Mouse (Mus musculus): ENCODE measurements around the gene Ttc39a. TPM values are rescaled to one million over a fixed set of nuclear protein-coding genes. Genes with fewer than 3 reads are reported as not detected.

Gene Ttc39a
- polyA plus RNA-seq, 1 experiment, result 4.0 TPM

- TF ChIP-seq CTCF (IDR thresholded peaks at IDR 0.05; ENCODE audit: extremely low read depth, insufficient read depth, low read length) (no peak), POLR2A (IDR thresholded peaks at IDR 0.05; ENCODE audit: extremely low read depth, insufficient read depth, low read length) (no peak)
- Histone ChIP-seq H3K4me1 (ENCODE audit: control insufficient read depth, insufficient read depth, low read length) (peaks cover 1% of the 10 kb centered on the region; the same call in 1 of the 2 replicates), H3K4me3 (ENCODE audit: insufficient read depth, low read length) (peak overlapping the region; percentile 55), H3K27ac (ENCODE audit: insufficient read depth, low read length) (peak overlapping the region; percentile 97)
Measured at GRCm38 (mm10) chr4:109475577-109476553, 69.4 kb downstream of the Ttc39a start.

- peak overlapping the region; percentile 97; the same call in 1 of the 2 replicates for H3K27ac ChIP-seq (ENCODE audit: insufficient read depth, low read length)
- H3K4me1 ChIP-seq (ENCODE audit: control insufficient read depth, insufficient read depth, low read length), result peaks cover 1% of the 10 kb centered on the region; the same call in 1 of the 2 replicates
- H3K4me3 ChIP-seq (ENCODE audit: insufficient read depth, low read length), result peak overlapping the region; percentile 55
- TF ChIP-seq POLR2A (IDR thresholded peaks at IDR 0.05; ENCODE audit: extremely low read depth, insufficient read depth, low read length) (peak; percentile 80), CTCF (IDR thresholded peaks at IDR 0.05; ENCODE audit: extremely low read depth, insufficient read depth, low read length) (no peak)
Measured at GRCm38 (mm10) chr4:109476554-109477014, 70.2 kb downstream of the Ttc39a start.

- H3K4me3 ChIP-seq (ENCODE audit: insufficient read depth, low read length), result no peak overlapping the region
Measured at GRCm38 (mm10) chr4:109477454-109477853, 71.0 kb downstream of the Ttc39a start.

GRCm38 (mm10) chr4:109481424-109481823, 75.0 kb downstream of the Ttc39a start:
- H3K27ac ChIP-seq (ENCODE audit: insufficient read depth, low read length), result no peak overlapping the region
- TF ChIP-seq CTCF (IDR thresholded peaks at IDR 0.05; ENCODE audit: extremely low read depth, insufficient read depth, low read length), result no peak
- no peak for TF ChIP-seq POLR2A (IDR thresholded peaks at IDR 0.05; ENCODE audit: extremely low read depth, insufficient read depth, low read length)
- H3K4me3 ChIP-seq (ENCODE audit: insufficient read depth, low read length), result no peak overlapping the region
- H3K4me1 ChIP-seq (ENCODE audit: control insufficient read depth, insufficient read depth, low read length), result no peaks in the 10 kb centered on the region

More at GRCm38 (mm10) chr4:109477454-109477853, 71.0 kb downstream of the Ttc39a start:
- Histone ChIP-seq H3K27ac (ENCODE audit: insufficient read depth, low read length) (no peak overlapping the region), H3K4me1 (ENCODE audit: control insufficient read depth, insufficient read depth, low read length) (peaks cover 1% of the 10 kb centered on the region; the same call in 1 of the 2 replicates)
- no peak for TF ChIP-seq CTCF (IDR thresholded peaks at IDR 0.05; ENCODE audit: extremely low read depth, insufficient read depth, low read length)
- TF ChIP-seq POLR2A (IDR thresholded peaks at IDR 0.05; ENCODE audit: extremely low read depth, insufficient read depth, low read length), result no peak

- no peak for TF ChIP-seq POLR2A (IDR thresholded peaks at IDR 0.05; ENCODE audit: extremely low read depth, insufficient read depth, low read length)
- no peak for TF ChIP-seq CTCF (IDR thresholded peaks at IDR 0.05; ENCODE audit: extremely low read depth, insufficient read depth, low read length)
- Histone ChIP-seq H3K4me1 (ENCODE audit: control insufficient read depth, insufficient read depth, low read length) (no peaks in the 10 kb centered on the region), H3K4me3 (ENCODE audit: insufficient read depth, low read length) (no peak overlapping the region), H3K27ac (ENCODE audit: insufficient read depth, low read length) (no peak overlapping the region)
Measured at GRCm38 (mm10) chr4:109482701-109483100, 76.3 kb downstream of the Ttc39a start.

- Histone ChIP-seq H3K4me1 (ENCODE audit: control insufficient read depth, insufficient read depth, low read length) (no peaks in the 10 kb centered on the region), H3K27ac (ENCODE audit: insufficient read depth, low read length) (no peak within 1 kb of the TSS), H3K4me3 (ENCODE audit: insufficient read depth, low read length) (no peak within 1 kb of the TSS)
- TF ChIP-seq POLR2A (IDR thresholded peaks at IDR 0.05; ENCODE audit: extremely low read depth, insufficient read depth, low read length) (no peak), CTCF (IDR thresholded peaks at IDR 0.05; ENCODE audit: extremely low read depth, insufficient read depth, low read length) (no peak)
Measured at GRCm38 (mm10) chr4:109484621-109485020, 78.2 kb downstream of the Ttc39a start, which contains the start of gene Rnf11. Gene Rnf11 (minus strand): TSS chr4:109484728.

- no peaks in the 10 kb centered on the region for H3K4me1 ChIP-seq (ENCODE audit: control insufficient read depth, insufficient read depth, low read length)
- H3K4me3 ChIP-seq (ENCODE audit: insufficient read depth, low read length), result no peak overlapping the region
- TF ChIP-seq POLR2A (IDR thresholded peaks at IDR 0.05; ENCODE audit: extremely low read depth, insufficient read depth, low read length) (no peak), CTCF (IDR thresholded peaks at IDR 0.05; ENCODE audit: extremely low read depth, insufficient read depth, low read length) (no peak)
- H3K27ac ChIP-seq (ENCODE audit: insufficient read depth, low read length), result no peak overlapping the region
Measured at GRCm38 (mm10) chr4:109488812-109489211, 82.4 kb downstream of the Ttc39a start.

- TF ChIP-seq CTCF (IDR thresholded peaks at IDR 0.05; ENCODE audit: extremely low read depth, insufficient read depth, low read length) (no peak), POLR2A (IDR thresholded peaks at IDR 0.05; ENCODE audit: extremely low read depth, insufficient read depth, low read length) (no peak)
- H3K4me1 ChIP-seq (ENCODE audit: control insufficient read depth, insufficient read depth, low read length), result no peaks in the 10 kb centered on the region
- H3K4me3 ChIP-seq (ENCODE audit: insufficient read depth, low read length), result no peak overlapping the region
- no peak overlapping the region for H3K27ac ChIP-seq (ENCODE audit: insufficient read depth, low read length)
Measured at GRCm38 (mm10) chr4:109493581-109493980, 87.2 kb downstream of the Ttc39a start.

Other genes with a start within 250 kb of the Ttc39a start
- 54.2 and 59.7 TPM in 2 replicates for gene Osbpl9, start 204.4 kb upstream of the Ttc39a start, polyA plus RNA-seq (2012; rRNA removed)
- 0.46 and 0.57 TPM in 2 replicates for gene Calr4, start 172.1 kb upstream of the Ttc39a start, polyA plus RNA-seq (2012; rRNA removed)
- 148 and 159 TPM in 2 replicates for gene Eps15, start 126.4 kb upstream of the Ttc39a start, polyA plus RNA-seq (2012; rRNA removed)
- 174 and 187 TPM in 2 replicates for gene Rnf11, start 78.1 kb downstream of the Ttc39a start, polyA plus RNA-seq (2012; rRNA removed)
- not detected in 2 replicates for gene 4930522H14Rik, start 124.7 kb downstream of the Ttc39a start, polyA plus RNA-seq (2012; rRNA removed)

Measured in cortical plate, adult 2 months (tissue).